Mouse (Mus musculus) left cerebral cortex, adult 6 months (tissue): Measurements from ENCODE around the gene Zfp709. TPM values are rescaled to one million over a fixed set of nuclear protein-coding genes. Genes with fewer than 3 reads are reported as not detected.

Experiments
- long read RNA-seq, 2 experiments: library from polyadenylated mRNA; unstranded; transcript quantifications; one replicate each; pipeline ENCODE4 v2.0.0; 2019 to 2020
- polyA plus RNA-seq: library from polyadenylated mRNA; unstranded; fragments of <200 nt; fragmentation: Nextera tagmentation; gene quantifications from 2 replicates; pipeline ENCODE4 v1.2.3, GENCODE M21; 2021

Zfp709 gene
- polyA plus RNA-seq: 3.0 and 3.2 TPM in 2 replicates
- long read RNA-seq, experiment 1, full-length matches to known transcripts: 33 of 39 reads
- long read RNA-seq, experiment 1, partial matches to known transcripts: 1 of 39 reads
- long read RNA-seq, experiment 1, other reads (novel, unspliced or antisense): 5 of 39 reads
- long read RNA-seq, experiment 2, full-length matches to known transcripts: 3 of 8 reads
- long read RNA-seq, experiment 2, partial matches to known transcripts: 0 of 8 reads
- long read RNA-seq, experiment 2, other reads (novel, unspliced or antisense): 5 of 8 reads

DNA sequence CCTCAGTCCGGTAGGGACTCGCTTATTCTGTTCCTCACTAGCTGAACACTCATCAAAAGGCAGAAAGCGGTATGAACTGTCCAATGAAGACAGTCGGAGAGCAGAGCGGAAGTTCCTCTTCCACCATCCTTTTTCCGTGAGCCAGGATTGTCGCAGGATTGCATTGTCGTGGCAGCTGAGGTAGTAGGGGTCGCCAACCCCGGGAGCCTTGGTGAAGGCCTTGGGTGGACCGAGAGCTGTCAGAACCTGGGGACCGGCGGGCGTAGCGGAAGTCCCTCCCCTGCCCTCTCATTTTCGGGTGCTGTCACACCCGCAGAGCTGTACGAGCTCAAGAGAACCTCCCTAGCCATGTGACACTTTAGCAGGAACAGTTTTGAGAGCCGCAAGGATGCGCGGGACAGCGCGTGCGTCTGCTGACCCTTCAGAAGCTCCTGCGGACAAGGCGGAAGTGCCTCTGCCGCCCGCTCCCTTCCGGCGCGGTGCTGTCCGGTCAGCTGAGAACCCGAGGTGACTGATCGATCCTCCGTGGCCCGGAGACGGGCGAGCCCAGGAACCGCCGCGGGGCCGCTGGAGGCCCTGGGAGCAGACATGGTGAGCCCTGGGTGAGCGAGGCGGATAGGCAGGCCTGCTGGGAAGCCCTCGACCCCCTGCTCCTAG is at the start of gene Zfp709:
Zfp709 (plus strand) TSS at position 402 of the 657 bp plus-strand sequence.

DNA sequence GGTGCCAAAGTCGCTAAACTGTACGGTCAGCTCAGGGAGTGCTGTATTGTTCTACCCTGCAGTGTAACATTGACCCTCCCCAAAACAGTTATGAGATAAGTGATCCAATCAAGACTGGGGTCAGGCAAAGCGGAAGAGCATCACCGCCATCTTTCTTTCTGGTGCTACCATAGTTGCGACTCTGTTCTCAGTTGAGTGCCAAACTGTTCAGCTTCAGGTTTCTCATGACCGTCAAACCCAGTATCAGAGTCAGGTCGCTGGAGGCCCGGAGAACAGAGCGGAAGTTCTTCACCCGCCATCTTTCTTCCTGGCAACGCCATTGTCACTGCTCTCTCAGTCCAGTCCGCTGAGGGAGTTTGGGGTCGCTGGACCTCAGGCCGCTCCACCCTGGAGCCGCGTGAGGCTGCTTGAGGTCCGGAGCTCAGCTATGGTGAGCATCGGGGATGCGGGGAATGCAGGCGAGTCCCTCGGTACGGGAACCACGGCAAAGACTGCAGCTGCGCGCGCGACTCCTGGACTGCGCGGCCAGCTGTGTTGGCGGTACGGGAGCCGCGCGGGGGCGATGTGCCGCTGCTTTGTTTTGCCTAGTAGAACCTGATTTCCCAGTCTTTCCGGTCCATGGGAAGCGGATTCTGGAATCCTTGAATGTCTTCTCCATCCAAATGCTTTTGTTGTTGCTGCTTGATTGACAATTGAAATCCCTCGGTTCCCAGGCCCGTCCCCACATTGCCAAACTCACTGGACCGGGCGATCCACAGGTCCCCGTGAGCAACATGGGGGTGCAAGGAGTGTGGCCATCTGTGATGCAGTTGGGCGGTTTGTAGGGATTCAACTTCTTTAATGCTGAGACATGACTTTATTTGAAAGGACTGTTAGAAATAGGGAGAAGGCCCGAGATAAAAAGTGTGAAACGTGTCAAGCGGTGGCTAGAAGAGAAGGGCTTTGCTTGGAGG is 26.8 kb downstream of the Zfp709 start, which contains the start of the genes Zfp882 and Zfp617:
Zfp882 (plus strand) TSS at position 300 of the 953 bp plus-strand sequence.
Zfp617 (plus strand) TSS at position 327 of the 953 bp plus-strand sequence.

Other genes starting within 250 kb of the Zfp709 start
- 15.5 and 16.7 TPM in 2 replicates for gene Unc13a, start 210.3 kb upstream of the Zfp709 start, polyA plus RNA-seq
- gene Jak3, start 205.7 kb upstream of the Zfp709 start, polyA plus RNA-seq: 1.5 and 1.7 TPM in 2 replicates
- gene Insl3, start 192.8 kb upstream of the Zfp709 start, polyA plus RNA-seq: 0.67 TPM in 1 of 2 replicates, not detected in the other
- 0.43 and 0.51 TPM in 2 replicates for gene B3gnt3, start 180.2 kb upstream of the Zfp709 start, polyA plus RNA-seq
- 27.1 and 46.0 TPM in 2 replicates for gene Fcho1, start 156.3 kb upstream of the Zfp709 start, polyA plus RNA-seq
- 2.4 and 2.5 TPM in 2 replicates for gene Zfp882, start 26.6 kb downstream of the Zfp709 start, polyA plus RNA-seq
- gene Zfp617, start 26.6 kb downstream of the Zfp709 start, polyA plus RNA-seq: 17.1 and 18.1 TPM in 2 replicates
- 11.0 and 11.6 TPM in 2 replicates for gene Zfp961, start 69.0 kb downstream of the Zfp709 start, polyA plus RNA-seq
- 0.08 TPM in 1 of 2 replicates, not detected in the other for gene Cyp4f18, start 127.6 kb downstream of the Zfp709 start, polyA plus RNA-seq
- gene Olfr372, start 159.2 kb downstream of the Zfp709 start, polyA plus RNA-seq: not detected in 2 replicates
- not detected in 2 replicates for gene Olfr373, start 201.2 kb downstream of the Zfp709 start, polyA plus RNA-seq
- gene Olfr374, start 225.0 kb downstream of the Zfp709 start, polyA plus RNA-seq: not detected in 2 replicates